Mouse (Mus musculus) G1E (cell line): ENCODE data around the gene Ap2s1.

ENCODE experiments used
- CTCF ChIP-seq: IDR thresholded peaks from 2 replicates; pipeline ENCODE4 v1.5.1; 2012; ENCODE audit warnings: low read depth, low read length, inconsistent platforms, mixed read lengths
- GATA1 ChIP-seq: IDR thresholded peaks from 2 replicates; pipeline ENCODE4 v1.6.1; 2012; ENCODE audit warnings: borderline replicate concordance, low read length, inconsistent platforms, mixed read lengths
- GATA2 ChIP-seq: IDR thresholded peaks from 2 replicates; pipeline ENCODE4 v1.6.1; 2012; ENCODE audit warnings: low read depth, low read length, inconsistent platforms, borderline replicate concordance
- POLR2AphosphoS5 ChIP-seq: IDR thresholded peaks from 2 replicates; pipeline ENCODE4 v1.6.1; 2012; ENCODE audit warnings: low read depth, low read length, inconsistent platforms; ENCODE audit not compliant: insufficient replicate concordance
- TAL1 ChIP-seq: conservative IDR thresholded peaks from 2 replicates; pipeline ENCODE4 v1.6.1; 2012; ENCODE audit warnings: low read depth, low read length, inconsistent platforms, mixed read lengths

GRCm38 (mm10) chr7:16745373-16745772 is 7.2 kb downstream of the Ap2s1 start:
- TF ChIP-seq CTCF = no peak
- TF ChIP-seq TAL1 = no peak
- no peak for TF ChIP-seq GATA2
- TF ChIP-seq GATA1 = no peak
- TF ChIP-seq POLR2AphosphoS5 = no peak
